Mouse (Mus musculus): ENCODE results near the gene Slc46a1. TPM values are rescaled to one million over a fixed set of nuclear protein-coding genes. Genes with fewer than 3 reads are reported as not detected.

The Slc46a1 gene
- polyA plus RNA-seq (2015; fragmentation: Nextera tagmentation; extraction: Ambion mirVana) = 6.1 and 7.2 TPM in 2 replicates

GRCm38 (mm10) chr11:78465568-78466180, at the start of gene Slc46a1:
Slc46a1 (plus strand) TSS chr11:78465697.
- Histone ChIP-seq H3K4me3 (ENCODE audit: low read length) (peak within 1 kb of the TSS; percentile 84), H3K27me3 (ENCODE audit: control insufficient read depth, insufficient read depth, low read length) (no peaks in the 10 kb centered on the region), H3K9ac (ENCODE audit: low read length) (peak within 1 kb of the TSS; percentile 88), H3K27ac (ENCODE audit: low read length) (peak within 1 kb of the TSS; percentile 93), H3K4me1 (ENCODE audit: control insufficient read depth, insufficient read depth, low read length) (peaks cover 10% of the 10 kb centered on the region), H3K4me2 (ENCODE audit: low read depth, low read length) (peak within 1 kb of the TSS; percentile 97), H3K36me3 (ENCODE audit: control insufficient read depth, insufficient read depth) (no peaks in the 10 kb centered on the region), H3K9me3 (replicated peaks; ENCODE audit: control insufficient read depth, low read length) (no peaks in the 10 kb centered on the region)
- WGBS = under 1% methylated on average over 41 of the region's 41 CpGs
- ATAC-seq (replicated peaks; ENCODE audit: extremely low read depth, insufficient read depth, low FRiP score) = peak; percentile 95

- ATAC-seq (replicated peaks; ENCODE audit: extremely low read depth, insufficient read depth, low FRiP score) = no peak
- H3K27me3 ChIP-seq (ENCODE audit: control insufficient read depth, insufficient read depth, low read length) = peaks cover 2% of the 10 kb centered on the region; the same call in 1 of the 2 replicates
Measured at GRCm38 (mm10) chr11:78416854-78417253, 48.6 kb upstream of the Slc46a1 start.

GRCm38 (mm10) chr11:78420263-78420889, 45.1 kb upstream of the Slc46a1 start:
- 52% methylated on average over 12 of the region's 12 CpGs for WGBS
- peaks cover 10% of the 10 kb centered on the region; the same call in 1 of the 2 replicates for H3K27me3 ChIP-seq (ENCODE audit: control insufficient read depth, insufficient read depth, low read length)
- H3K27ac ChIP-seq (ENCODE audit: low read length) = no peak overlapping the region
- no peak overlapping the region for H3K9ac ChIP-seq (ENCODE audit: low read length)
- ATAC-seq (replicated peaks; ENCODE audit: extremely low read depth, insufficient read depth, low FRiP score) = no peak
- H3K36me3 ChIP-seq (ENCODE audit: control insufficient read depth, insufficient read depth) = no peaks in the 10 kb centered on the region
- no peaks in the 10 kb centered on the region for H3K4me1 ChIP-seq (ENCODE audit: control insufficient read depth, insufficient read depth, low read length)
- H3K4me2 ChIP-seq (ENCODE audit: low read depth, low read length) = no peak overlapping the region
- no peaks in the 10 kb centered on the region for H3K9me3 ChIP-seq (replicated peaks; ENCODE audit: control insufficient read depth, low read length)
- H3K4me3 ChIP-seq (ENCODE audit: low read length) = no peak overlapping the region

More at GRCm38 (mm10) chr11:78416854-78417253, 48.6 kb upstream of the Slc46a1 start:
- Histone ChIP-seq H3K27ac (ENCODE audit: low read length) (no peak overlapping the region), H3K9ac (ENCODE audit: low read length) (no peak overlapping the region), H3K36me3 (ENCODE audit: control insufficient read depth, insufficient read depth) (no peaks in the 10 kb centered on the region), H3K4me3 (ENCODE audit: low read length) (no peak overlapping the region), H3K4me2 (ENCODE audit: low read depth, low read length) (no peak overlapping the region), H3K4me1 (ENCODE audit: control insufficient read depth, insufficient read depth, low read length) (no peaks in the 10 kb centered on the region), H3K9me3 (replicated peaks; ENCODE audit: control insufficient read depth, low read length) (no peaks in the 10 kb centered on the region)
- 77% methylated on average over 6 of the region's 6 CpGs for WGBS

GRCm38 (mm10) chr11:78421201-78422009, 44.1 kb upstream of the Slc46a1 start:
- no peaks in the 10 kb centered on the region for H3K36me3 ChIP-seq (ENCODE audit: control insufficient read depth, insufficient read depth)
- no peak overlapping the region for H3K4me2 ChIP-seq (ENCODE audit: low read depth, low read length)
- no peak overlapping the region for H3K9ac ChIP-seq (ENCODE audit: low read length)
- peaks cover 10% of the 10 kb centered on the region; the same call in 1 of the 2 replicates for H3K27me3 ChIP-seq (ENCODE audit: control insufficient read depth, insufficient read depth, low read length)
- no peak overlapping the region for H3K4me3 ChIP-seq (ENCODE audit: low read length)
- ATAC-seq (replicated peaks; ENCODE audit: extremely low read depth, insufficient read depth, low FRiP score) = no peak
- H3K4me1 ChIP-seq (ENCODE audit: control insufficient read depth, insufficient read depth, low read length) = no peaks in the 10 kb centered on the region
- H3K27ac ChIP-seq (ENCODE audit: low read length) = no peak overlapping the region
- H3K9me3 ChIP-seq (replicated peaks; ENCODE audit: control insufficient read depth, low read length) = no peaks in the 10 kb centered on the region
- 54% methylated on average over 13 of the region's 13 CpGs for WGBS

- H3K9me3 ChIP-seq (replicated peaks; ENCODE audit: control insufficient read depth, low read length) = no peaks in the 10 kb centered on the region
- H3K36me3 ChIP-seq (ENCODE audit: control insufficient read depth, insufficient read depth) = no peaks in the 10 kb centered on the region
- H3K4me2 ChIP-seq (ENCODE audit: low read depth, low read length) = no peak within 1 kb of the TSS
- WGBS = 23% methylated on average over 13 of the region's 13 CpGs
- ATAC-seq (replicated peaks; ENCODE audit: extremely low read depth, insufficient read depth, low FRiP score) = no peak
- H3K9ac ChIP-seq (ENCODE audit: low read length) = no peak within 1 kb of the TSS
- H3K4me3 ChIP-seq (ENCODE audit: low read length) = no peak within 1 kb of the TSS
- peaks cover 10% of the 10 kb centered on the region; the same call in 1 of the 2 replicates for H3K27me3 ChIP-seq (ENCODE audit: control insufficient read depth, insufficient read depth, low read length)
- no peaks in the 10 kb centered on the region for H3K4me1 ChIP-seq (ENCODE audit: control insufficient read depth, insufficient read depth, low read length)
- no peak within 1 kb of the TSS for H3K27ac ChIP-seq (ENCODE audit: low read length)
Measured at GRCm38 (mm10) chr11:78422055-78422819, 43.3 kb upstream of the Slc46a1 start, which contains the start of gene Slc13a2. Slc13a2 (minus strand) TSS chr11:78422217.

GRCm38 (mm10) chr11:78424352-78424751, 41.1 kb upstream of the Slc46a1 start:
- Histone ChIP-seq H3K9me3 (replicated peaks; ENCODE audit: control insufficient read depth, low read length) (no peaks in the 10 kb centered on the region), H3K4me3 (ENCODE audit: low read length) (no peak overlapping the region), H3K27me3 (ENCODE audit: control insufficient read depth, insufficient read depth, low read length) (peaks cover 10% of the 10 kb centered on the region; the same call in 1 of the 2 replicates), H3K4me1 (ENCODE audit: control insufficient read depth, insufficient read depth, low read length) (no peaks in the 10 kb centered on the region), H3K36me3 (ENCODE audit: control insufficient read depth, insufficient read depth) (no peaks in the 10 kb centered on the region), H3K9ac (ENCODE audit: low read length) (no peak overlapping the region), H3K27ac (ENCODE audit: low read length) (no peak overlapping the region), H3K4me2 (ENCODE audit: low read depth, low read length) (no peak overlapping the region)
- ATAC-seq (replicated peaks; ENCODE audit: extremely low read depth, insufficient read depth, low FRiP score) = no peak
- 45% methylated on average over 2 of the region's 2 CpGs for WGBS

- WGBS = 69% methylated on average over 1 of the region's 1 CpGs
- ATAC-seq (replicated peaks; ENCODE audit: extremely low read depth, insufficient read depth, low FRiP score) = no peak
- H3K4me1 ChIP-seq (ENCODE audit: control insufficient read depth, insufficient read depth, low read length) = no peaks in the 10 kb centered on the region; the same call in 1 of the 2 replicates
- H3K27ac ChIP-seq (ENCODE audit: low read length) = no peak overlapping the region
- H3K9ac ChIP-seq (ENCODE audit: low read length) = no peak overlapping the region
- no peak overlapping the region for H3K4me3 ChIP-seq (ENCODE audit: low read length)
- no peaks in the 10 kb centered on the region for H3K36me3 ChIP-seq (ENCODE audit: control insufficient read depth, insufficient read depth)
- no peaks in the 10 kb centered on the region for H3K9me3 ChIP-seq (replicated peaks; ENCODE audit: control insufficient read depth, low read length)
- H3K27me3 ChIP-seq (ENCODE audit: control insufficient read depth, insufficient read depth, low read length) = peaks cover 10% of the 10 kb centered on the region
- no peak overlapping the region for H3K4me2 ChIP-seq (ENCODE audit: low read depth, low read length)
Measured at GRCm38 (mm10) chr11:78425572-78425971, 39.9 kb upstream of the Slc46a1 start.

GRCm38 (mm10) chr11:78427655-78428054, 37.8 kb upstream of the Slc46a1 start:
- no peak overlapping the region for H3K27ac ChIP-seq (ENCODE audit: low read length)
- H3K4me1 ChIP-seq (ENCODE audit: control insufficient read depth, insufficient read depth, low read length) = no peaks in the 10 kb centered on the region; the same call in 1 of the 2 replicates
- H3K9me3 ChIP-seq (replicated peaks; ENCODE audit: control insufficient read depth, low read length) = no peaks in the 10 kb centered on the region
- H3K9ac ChIP-seq (ENCODE audit: low read length) = no peak overlapping the region
- no peak overlapping the region for H3K4me3 ChIP-seq (ENCODE audit: low read length)
- H3K36me3 ChIP-seq (ENCODE audit: control insufficient read depth, insufficient read depth) = no peaks in the 10 kb centered on the region
- ATAC-seq (replicated peaks; ENCODE audit: extremely low read depth, insufficient read depth, low FRiP score) = no peak
- 85% methylated on average over 6 of the region's 6 CpGs for WGBS
- H3K4me2 ChIP-seq (ENCODE audit: low read depth, low read length) = no peak overlapping the region
- peaks cover 5% of the 10 kb centered on the region; the same call in 1 of the 2 replicates for H3K27me3 ChIP-seq (ENCODE audit: control insufficient read depth, insufficient read depth, low read length)

Measured in heart, embryonic 16.5 days (tissue).